Mouse (Mus musculus): Measurements from ENCODE around the gene Rpl32. TPM values are rescaled to one million over a fixed set of nuclear protein-coding genes. Genes with fewer than 3 reads are reported as not detected.

The Rpl32 gene
- 378 and 610 TPM in 2 replicates for polyA plus RNA-seq (2012; rRNA removed; ENCODE audit: low replicate concordance)

GRCm38 (mm10) chr6:115808488-115809231, at the start of gene Rpl32:
Gene Rpl32 (minus strand): TSS chr6:115808747.

DNA sequence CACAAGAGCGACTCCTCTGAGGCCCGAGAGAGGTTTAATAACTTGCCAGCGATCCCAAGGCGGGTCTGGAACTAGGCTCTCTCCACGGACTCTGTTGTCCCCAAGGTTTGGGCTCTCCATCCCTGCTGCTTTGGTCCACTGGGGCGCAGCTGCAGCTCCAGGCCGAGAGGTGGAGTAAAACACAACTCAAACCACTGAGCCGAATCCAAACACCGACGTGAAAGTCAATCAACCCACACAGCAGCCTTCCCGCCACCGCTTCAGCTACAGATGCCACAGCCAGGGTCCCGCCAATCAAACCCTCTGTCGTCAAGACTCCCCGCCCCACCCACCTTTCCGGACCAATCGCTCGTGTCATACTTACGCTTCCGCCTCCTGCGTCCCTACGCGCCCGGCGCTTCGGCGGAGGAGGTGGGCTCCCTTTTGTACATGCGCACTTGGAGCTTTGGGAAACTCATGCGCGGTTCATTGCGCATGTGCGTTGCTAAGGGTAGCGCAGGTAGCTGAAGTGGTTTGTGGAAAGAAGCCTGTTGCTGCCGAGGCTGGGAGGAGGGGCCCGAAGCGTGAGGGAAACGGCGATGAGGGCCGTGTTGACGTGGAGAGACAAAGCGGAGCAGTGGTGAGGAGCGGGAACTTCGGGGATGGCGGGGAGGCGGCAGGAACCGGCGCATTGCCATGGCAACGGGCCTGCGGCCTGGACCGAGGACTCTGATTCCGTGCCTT, 44.7 kb upstream of the Rpl32 start, which contains the start of the genes Mbd4 and Ift122:
Mbd4 (minus strand) TSS at position 281 of the 723 bp plus-strand sequence.
Ift122 (plus strand) TSS at position 380 of the 723 bp plus-strand sequence.

DNA sequence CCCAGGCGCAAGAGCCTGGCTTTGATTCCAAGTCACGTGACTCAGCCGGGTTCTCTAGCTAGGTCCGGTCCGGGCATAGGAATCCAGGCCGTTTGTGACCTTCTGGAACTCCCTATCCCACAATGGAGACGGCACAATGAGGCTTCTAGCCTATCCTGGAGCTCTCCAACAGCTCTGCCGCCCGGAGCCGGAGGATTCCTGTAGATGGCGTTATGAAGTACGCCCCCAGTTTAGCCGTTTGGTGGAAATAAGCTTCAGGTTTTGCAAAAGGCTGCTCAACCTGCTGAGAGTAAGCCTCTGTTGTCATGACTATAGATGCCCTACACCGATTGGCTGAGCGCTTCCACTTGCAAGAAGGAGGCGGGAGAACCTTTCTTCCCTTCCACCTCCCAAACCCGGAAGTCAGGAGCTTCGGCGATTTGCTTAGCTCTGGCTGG, 29.6 kb upstream of the Rpl32 start, which contains the start of gene Efcab12:
Efcab12 (minus strand) TSS at position 252 of the 437 bp plus-strand sequence.

DNA sequence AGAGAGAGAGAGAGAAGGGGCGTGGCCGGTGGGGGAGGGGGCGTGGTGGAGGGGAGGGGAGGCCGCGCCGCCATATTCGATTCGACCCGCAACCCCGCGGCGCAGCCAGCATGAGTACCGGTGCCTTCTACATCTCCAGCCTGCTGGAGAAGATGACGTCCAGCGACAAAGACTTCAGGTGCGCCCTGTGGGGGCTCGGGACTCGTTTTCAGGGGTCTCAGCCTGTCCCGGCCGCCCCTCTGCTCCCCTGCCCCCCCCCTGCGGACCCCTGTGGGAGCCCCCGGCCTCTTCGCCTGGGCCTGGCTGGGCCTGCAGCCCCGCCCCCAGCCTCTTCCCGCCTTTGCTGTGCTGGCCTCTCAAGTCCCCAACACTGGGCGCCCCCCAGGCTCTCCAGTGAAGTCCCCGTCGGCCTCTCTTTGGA, 34.0 kb downstream of the Rpl32 start, which contains the start of gene Cand2:
Cand2 (plus strand) TSS at position 38 of the 421 bp plus-strand sequence.

DNA sequence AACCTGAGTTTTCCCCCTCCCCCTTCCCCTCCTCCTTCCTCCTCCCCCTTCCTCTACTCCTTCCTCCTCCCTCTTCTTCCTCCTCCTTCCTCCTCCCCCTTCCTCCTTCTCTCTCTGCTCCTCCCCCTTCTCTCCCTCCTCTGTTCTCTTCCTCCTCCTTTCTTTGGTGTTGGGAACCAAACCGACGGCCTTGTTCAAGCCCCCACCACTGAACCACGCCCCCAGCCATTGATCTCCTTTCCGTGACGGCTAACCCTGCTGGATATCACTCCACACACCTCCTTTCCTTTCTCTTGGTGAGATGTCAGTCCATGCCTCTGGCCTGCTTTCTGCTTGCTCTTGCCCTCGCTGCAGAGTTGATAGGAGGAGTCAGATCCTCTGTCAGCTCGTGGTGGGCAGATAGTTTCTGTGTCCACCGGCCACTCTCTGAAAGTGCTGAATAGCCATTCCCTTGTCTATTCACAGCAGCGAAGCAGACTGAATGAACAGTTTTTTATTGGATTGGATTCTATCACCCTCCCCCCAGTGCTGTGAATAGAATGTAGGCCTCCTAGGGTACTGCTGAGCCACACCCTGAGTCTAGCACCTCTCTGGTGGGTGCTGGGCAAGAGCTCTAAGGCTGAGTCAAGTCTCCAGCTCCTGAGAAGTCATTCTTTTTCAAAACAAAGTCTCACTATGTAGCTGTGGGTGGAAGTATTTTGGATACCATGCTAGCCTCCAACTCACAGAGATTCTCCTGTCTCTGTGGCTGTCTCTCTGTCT, 46.4 kb downstream of the Rpl32 start, which contains the start of gene Tmem40:
Tmem40 (minus strand) TSS at position 416 of the 762 bp plus-strand sequence.

Other genes with a start within 250 kb of the Rpl32 start
- 0.07 TPM in 1 of 2 replicates, not detected in the other for gene Mkrn2os, start 216.2 kb downstream of the Rpl32 start, polyA plus RNA-seq (2012; rRNA removed; ENCODE audit: low replicate concordance)
- gene Mkrn2, start 206.8 kb downstream of the Rpl32 start, polyA plus RNA-seq (2012; rRNA removed; ENCODE audit: low replicate concordance) = 120 and 147 TPM in 2 replicates
- 106 and 156 TPM in 2 replicates for gene Raf1, start 132.1 kb downstream of the Rpl32 start, polyA plus RNA-seq (2012; rRNA removed; ENCODE audit: low replicate concordance)
- gene Tmem40, start 46.3 kb downstream of the Rpl32 start, polyA plus RNA-seq (2012; rRNA removed; ENCODE audit: low replicate concordance) = 11.9 and 12.9 TPM in 2 replicates
- gene Cand2, start 34.2 kb downstream of the Rpl32 start, polyA plus RNA-seq (2012; rRNA removed; ENCODE audit: low replicate concordance) = 7.9 and 18.1 TPM in 2 replicates
- 0.18 and 0.29 TPM in 2 replicates for gene Efcab12, start 29.7 kb upstream of the Rpl32 start, polyA plus RNA-seq (2012; rRNA removed; ENCODE audit: low replicate concordance)
- gene Mbd4, start 44.6 kb upstream of the Rpl32 start, polyA plus RNA-seq (2012; rRNA removed; ENCODE audit: low replicate concordance) = 1.7 and 3.5 TPM in 2 replicates
- 8.3 and 11.2 TPM in 2 replicates for gene Ift122, start 44.7 kb upstream of the Rpl32 start, polyA plus RNA-seq (2012; rRNA removed; ENCODE audit: low replicate concordance)
- 0.96 and 1.1 TPM in 2 replicates for gene Rho, start 123.0 kb upstream of the Rpl32 start, polyA plus RNA-seq (2012; rRNA removed; ENCODE audit: low replicate concordance)
- not detected in 2 replicates for gene H1foo, start 136.2 kb upstream of the Rpl32 start, polyA plus RNA-seq (2012; rRNA removed; ENCODE audit: low replicate concordance)
- gene Plxnd1, start 186.3 kb upstream of the Rpl32 start, polyA plus RNA-seq (2012; rRNA removed; ENCODE audit: low replicate concordance) = 107 and 185 TPM in 2 replicates